Mouse (Mus musculus) limb, embryonic 15.5 days (tissue): Measurements from ENCODE around the gene Tacr1. TPM values are rescaled to one million over a fixed set of nuclear protein-coding genes. Genes with fewer than 3 reads are reported as not detected.
"Not testable (repeated sequence)": the region's sequence is repeated elsewhere in the genome, so short reads cannot be mapped to it uniquely, and the experiment has no call there.

Source experiments
- ATAC-seq: fragments of 200-750 bp; cut with Nextera tagmentation; 2 replicates; pipeline ENCODE4 v1.8.0; 2017; ENCODE audit warnings: low read depth, moderate TSS enrichment; ENCODE audit not compliant: insufficient number of reproducible peaks, low FRiP score, low TSS enrichment
- H3K27ac ChIP-seq: fragments of 300-500 bp; sonication (generic); 2 replicates; pipeline ENCODE4 v1.5.1; 2015; ENCODE audit warnings: moderate library complexity, mild to moderate bottlenecking, inconsistent platforms
- H3K27me3 ChIP-seq: fragments of 300-500 bp; sonication (generic); 2 replicates; pipeline ENCODE4 v1.6.1; 2015; ENCODE audit warnings: inconsistent platforms
- H3K36me3 ChIP-seq: fragments of 300-500 bp; sonication (generic); 2 replicates; pipeline ENCODE4 v1.6.1; 2015; ENCODE audit warnings: inconsistent platforms
- H3K4me1 ChIP-seq: fragments of 300-500 bp; sonication (generic); 2 replicates; pipeline ENCODE4 v1.6.1; 2015; ENCODE audit warnings: inconsistent platforms
- H3K4me2 ChIP-seq: fragments of 300-500 bp; sonication (generic); 2 replicates; pipeline ENCODE4 v1.6.1; 2015; ENCODE audit warnings: mild to moderate bottlenecking, inconsistent platforms
- H3K4me3 ChIP-seq: fragments of 300-500 bp; sonication (generic); 2 replicates; pipeline ENCODE4 v1.5.1; 2015; ENCODE audit warnings: mild to moderate bottlenecking, inconsistent platforms
- H3K9ac ChIP-seq: fragments of 300-500 bp; sonication (generic); 2 replicates; pipeline ENCODE4 v1.6.1; 2015; ENCODE audit warnings: inconsistent platforms
- H3K9me3 ChIP-seq: fragments of 300-500 bp; sonication (generic); 2 replicates; pipeline ENCODE4 v1.6.1; 2016; ENCODE audit warnings: inconsistent platforms
- WGBS: fragments of 180-500 bp; shearing (Covaris S2); methylation state at CpG from one replicate; pipeline ENCODE4 v1.1.7; 2015; 5-methylcytosine and 5-hydroxymethylcytosine counted together
- polyA plus RNA-seq: library from polyadenylated mRNA; unstranded; fragments of >200 nt; fragmentation: Nextera tagmentation; extraction: Ambion mirVana; gene quantifications from 2 replicates; pipeline ENCODE4 v1.2.1, GENCODE M21; 2015

Tacr1 gene
- 0.25 and 0.36 TPM in 2 replicates for polyA plus RNA-seq

DNA sequence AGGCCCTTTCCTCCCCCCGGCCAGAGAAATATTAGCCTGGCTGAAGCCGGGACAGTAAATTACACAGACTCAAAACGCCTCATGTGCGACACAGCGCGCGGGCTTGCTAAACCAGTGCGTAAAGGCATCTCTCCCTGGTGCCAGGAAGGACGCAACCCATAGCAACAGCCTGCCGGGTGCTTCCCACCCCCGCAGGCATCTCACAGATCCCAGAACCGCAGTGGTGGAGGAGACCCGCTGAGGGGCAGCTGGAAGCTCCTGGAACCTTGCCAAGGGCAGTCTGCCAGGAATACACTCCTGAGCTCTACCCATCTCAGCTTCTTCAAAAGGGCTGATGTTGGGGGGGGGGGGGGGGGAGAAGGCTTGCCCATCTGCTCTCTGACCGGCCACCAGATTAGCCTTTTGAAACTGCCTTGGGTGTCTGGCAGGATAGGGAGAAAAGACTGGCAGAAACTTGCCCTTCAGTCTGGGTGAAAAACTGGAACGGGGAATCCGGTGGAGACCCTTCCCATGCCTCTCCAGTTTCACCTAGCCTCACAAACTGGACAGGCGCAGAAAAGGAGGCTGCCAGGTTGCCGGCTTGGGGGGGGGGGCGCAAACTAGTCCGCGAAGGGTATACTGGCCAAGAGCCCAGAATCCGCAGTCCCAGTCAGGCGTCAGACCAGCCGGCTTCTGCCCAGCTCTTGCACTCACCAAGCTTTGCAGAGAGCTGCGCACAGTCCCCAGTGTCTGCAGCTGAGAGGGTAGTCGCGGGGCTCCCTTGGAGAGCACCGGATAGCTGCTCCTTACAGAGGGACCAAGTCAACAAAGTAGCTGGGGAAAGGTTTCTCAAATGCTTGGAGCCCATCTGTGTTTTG lies at the start of gene Tacr1:
Gene Tacr1, plus strand, starts transcription at position 740 of the 857 bp plus-strand sequence.
- Histone ChIP-seq H3K9ac (no peak within 1 kb of the TSS), H3K4me3 (peak within 1 kb of the TSS; percentile 37), H3K4me2 (peak within 1 kb of the TSS; percentile 74), H3K4me1 (peaks cover 25% of the 10 kb centered on the region), H3K27me3 (peaks cover 54% of the 10 kb centered on the region), H3K27ac (no peak within 1 kb of the TSS), H3K9me3 (no peaks in the 10 kb centered on the region), H3K36me3 (no peaks in the 10 kb centered on the region)
- ATAC-seq: peak; percentile 71
- whole genome bisulfite sequencing: under 1% methylated on average over 28 of the region's 28 CpGs

GRCm38 (mm10) chr6:82376144-82376543 lies 26.0 kb upstream of the Tacr1 start:
- no peak for ATAC-seq

GRCm38 (mm10) chr6:82383556-82383955 lies 18.6 kb upstream of the Tacr1 start:
- ATAC-seq: no peak
- WGBS: 86% methylated on average over 5 of the region's 5 CpGs
- H3K4me2 ChIP-seq: no peak overlapping the region
- H3K4me1 ChIP-seq: no peaks in the 10 kb centered on the region
- no peak overlapping the region for H3K27ac ChIP-seq
- no peaks in the 10 kb centered on the region for H3K36me3 ChIP-seq
- no peak overlapping the region for H3K4me3 ChIP-seq
- no peaks in the 10 kb centered on the region for H3K9me3 ChIP-seq
- H3K27me3 ChIP-seq: no peaks in the 10 kb centered on the region
- H3K9ac ChIP-seq: no peak overlapping the region

More at GRCm38 (mm10) chr6:82376144-82376543, 26.0 kb upstream of the Tacr1 start:
- no peak overlapping the region for H3K4me2 ChIP-seq
- 78% methylated on average over 3 of the region's 3 CpGs for WGBS
- no peak overlapping the region for H3K9ac ChIP-seq
- no peaks in the 10 kb centered on the region for H3K36me3 ChIP-seq
- no peak overlapping the region for H3K27ac ChIP-seq
- no peaks in the 10 kb centered on the region for H3K27me3 ChIP-seq
- H3K4me3 ChIP-seq: no peak overlapping the region
- no peaks in the 10 kb centered on the region for H3K9me3 ChIP-seq
- no peaks in the 10 kb centered on the region for H3K4me1 ChIP-seq

DNA sequence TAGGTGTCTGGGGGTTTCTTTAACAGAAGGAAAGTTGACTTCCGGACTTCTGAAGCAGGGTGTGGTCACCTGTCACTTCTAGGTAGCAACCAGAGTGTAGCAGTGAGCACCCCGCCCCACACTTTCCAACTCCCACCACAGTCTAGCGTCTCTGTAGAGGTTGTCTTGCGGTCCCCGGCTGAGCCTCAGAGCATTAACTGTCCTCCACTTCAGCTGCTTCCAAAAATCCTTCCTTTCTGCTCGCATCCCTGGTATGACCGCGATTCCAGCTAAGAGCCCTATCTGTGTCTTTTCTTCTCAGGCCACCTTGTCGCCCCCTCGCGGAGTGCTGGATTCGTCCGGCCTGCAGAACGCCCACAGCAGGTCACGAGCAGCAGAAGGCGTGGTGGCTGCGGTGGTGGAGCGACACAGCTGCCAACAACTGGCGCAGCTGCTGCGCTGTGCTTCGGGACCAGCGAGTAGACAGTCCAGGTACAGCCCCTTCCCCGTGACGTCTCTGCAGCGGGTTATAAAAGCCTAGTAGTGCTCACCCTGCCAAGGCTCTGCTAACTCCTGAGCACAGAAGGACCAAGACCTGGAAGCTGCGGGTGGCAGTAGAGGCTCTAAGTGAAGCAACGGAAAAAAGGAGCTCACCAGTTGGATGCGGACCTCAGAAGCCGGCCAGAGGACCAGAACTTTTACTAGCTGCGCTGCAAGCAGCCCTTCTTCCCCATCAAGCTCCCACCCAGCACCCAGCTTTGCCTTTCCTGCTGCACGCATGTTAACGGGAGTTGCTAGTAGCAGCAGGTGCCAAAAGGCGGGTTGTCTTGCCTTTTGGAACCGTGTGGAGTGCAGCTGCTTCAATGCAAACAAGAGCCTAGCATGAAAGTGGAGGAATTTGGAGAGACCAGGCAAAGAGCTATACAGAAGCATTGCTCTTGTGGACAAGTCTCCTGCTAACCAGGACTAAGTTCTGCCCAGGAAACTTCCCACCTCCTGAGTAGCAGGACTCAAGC lies 664 bp downstream of the Tacr1 start:
- peak overlapping the region; percentile 74 for H3K4me2 ChIP-seq
- peak overlapping the region; percentile 37 for H3K4me3 ChIP-seq
- H3K27me3 ChIP-seq: peaks cover 54% of the 10 kb centered on the region
- H3K9me3 ChIP-seq: no peaks in the 10 kb centered on the region
- 1% methylated on average over 34 of the region's 34 CpGs for WGBS
- no peak overlapping the region for H3K27ac ChIP-seq
- peak; percentile 73; the same call in 1 of the 2 replicates for ATAC-seq
- no peaks in the 10 kb centered on the region for H3K36me3 ChIP-seq
- peaks cover 25% of the 10 kb centered on the region for H3K4me1 ChIP-seq
- no peak overlapping the region for H3K9ac ChIP-seq

DNA sequence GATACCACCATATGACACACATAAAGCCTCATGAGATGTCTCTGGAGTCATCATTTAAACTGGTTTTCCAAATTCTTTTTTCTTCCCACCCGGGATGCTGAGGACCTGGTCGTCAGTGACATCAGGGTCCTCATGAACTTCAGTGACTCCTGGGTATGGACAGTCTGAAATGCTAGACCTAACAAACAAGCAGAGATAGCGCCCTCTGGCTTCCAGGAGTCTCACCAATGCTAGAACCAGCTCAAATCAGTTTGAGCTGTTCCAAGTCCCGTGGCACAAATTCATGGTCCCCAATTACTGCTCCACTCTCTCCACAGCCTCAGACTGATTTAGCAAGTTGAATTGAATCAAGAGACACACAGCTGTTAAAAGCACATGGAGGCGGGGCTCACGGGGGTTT lies 16.2 kb downstream of the Tacr1 start:
- no peak overlapping the region for H3K4me3 ChIP-seq
- H3K36me3 ChIP-seq: no peaks in the 10 kb centered on the region
- H3K4me2 ChIP-seq: no peak overlapping the region
- no peaks in the 10 kb centered on the region for H3K9me3 ChIP-seq
- H3K27ac ChIP-seq: no peak overlapping the region
- H3K4me1 ChIP-seq: no peaks in the 10 kb centered on the region
- H3K9ac ChIP-seq: no peak overlapping the region
- no peak for ATAC-seq
- no peaks in the 10 kb centered on the region for H3K27me3 ChIP-seq
- 63% methylated on average over 6 of the region's 6 CpGs for WGBS

DNA sequence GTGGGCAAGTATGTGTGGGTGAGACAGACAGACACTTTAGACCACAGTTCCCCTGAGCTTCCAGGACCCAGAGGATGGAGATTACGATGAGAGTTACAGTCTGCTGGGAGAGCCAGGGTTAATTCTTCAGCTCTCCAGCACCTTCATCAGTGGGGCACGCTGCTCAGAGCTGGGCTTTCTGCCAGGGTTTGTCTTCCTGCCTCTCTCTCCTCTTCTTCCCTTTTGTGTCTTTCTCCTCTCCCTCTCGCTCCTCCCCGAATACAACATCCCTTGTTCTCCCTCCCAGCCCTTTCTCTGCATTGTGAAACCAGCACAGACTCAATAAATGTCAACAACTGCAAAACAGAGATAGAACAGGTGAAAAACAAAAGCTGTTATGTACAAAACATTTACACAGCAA lies 18.1 kb downstream of the Tacr1 start:
- no peak for ATAC-seq
- Histone ChIP-seq H3K27me3 (no peaks in the 10 kb centered on the region), H3K4me3 (no peak overlapping the region), H3K36me3 (no peaks in the 10 kb centered on the region), H3K9ac (no peak overlapping the region), H3K4me2 (no peak overlapping the region), H3K4me1 (no peaks in the 10 kb centered on the region), H3K9me3 (no peaks in the 10 kb centered on the region), H3K27ac (no peak overlapping the region)
- WGBS: 39% methylated on average over 4 of the region's 4 CpGs

GRCm38 (mm10) chr6:82428890-82429289 lies 26.8 kb downstream of the Tacr1 start:
- Histone ChIP-seq H3K27me3 (no peaks in the 10 kb centered on the region), H3K9ac (no peak overlapping the region), H3K4me2 (no peak overlapping the region), H3K36me3 (no peaks in the 10 kb centered on the region), H3K4me3 (no peak overlapping the region), H3K4me1 (no peaks in the 10 kb centered on the region), H3K27ac (no peak overlapping the region), H3K9me3 (no peaks in the 10 kb centered on the region)
- ATAC-seq: no peak
- 59% methylated on average over 6 of the region's 6 CpGs for WGBS

- Histone ChIP-seq H3K27ac (no peak overlapping the region), H3K36me3 (no peaks in the 10 kb centered on the region), H3K9me3 (no peaks in the 10 kb centered on the region), H3K9ac (no peak overlapping the region), H3K4me2 (no peak overlapping the region), H3K27me3 (no peaks in the 10 kb centered on the region), H3K4me3 (no peak overlapping the region), H3K4me1 (no peaks in the 10 kb centered on the region)
- 57% methylated on average over 6 of the region's 6 CpGs for WGBS
- ATAC-seq: no peak
Measured at GRCm38 (mm10) chr6:82429766-82430165, 27.6 kb downstream of the Tacr1 start.

DNA sequence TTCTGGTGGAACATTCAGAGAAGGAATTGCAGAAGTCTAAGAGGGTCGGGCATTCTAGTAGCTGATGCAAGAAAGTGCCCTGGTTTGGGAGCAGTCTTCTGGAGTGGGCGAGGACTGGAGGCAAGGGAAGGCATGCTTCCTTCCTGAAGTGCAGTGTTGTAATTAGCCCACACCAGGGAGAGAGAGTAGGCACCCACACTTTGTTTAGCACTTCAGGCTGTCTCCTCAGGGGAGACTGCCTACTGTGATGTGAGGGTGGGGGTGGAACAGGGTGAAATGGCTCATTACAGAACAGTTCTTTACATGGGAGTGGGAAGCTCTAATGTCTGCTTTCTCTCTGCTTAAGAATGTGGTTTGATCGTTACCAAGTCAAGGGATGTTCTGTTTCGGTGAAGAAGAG lies 35.0 kb downstream of the Tacr1 start:
- Histone ChIP-seq H3K9ac (no peak overlapping the region), H3K4me1 (no peaks in the 10 kb centered on the region), H3K36me3 (no peaks in the 10 kb centered on the region), H3K27me3 (no peaks in the 10 kb centered on the region), H3K4me2 (no peak overlapping the region), H3K27ac (no peak overlapping the region), H3K4me3 (no peak overlapping the region), H3K9me3 (no peaks in the 10 kb centered on the region)
- 55% methylated on average over 4 of the region's 4 CpGs for WGBS
- ATAC-seq: no peak

DNA sequence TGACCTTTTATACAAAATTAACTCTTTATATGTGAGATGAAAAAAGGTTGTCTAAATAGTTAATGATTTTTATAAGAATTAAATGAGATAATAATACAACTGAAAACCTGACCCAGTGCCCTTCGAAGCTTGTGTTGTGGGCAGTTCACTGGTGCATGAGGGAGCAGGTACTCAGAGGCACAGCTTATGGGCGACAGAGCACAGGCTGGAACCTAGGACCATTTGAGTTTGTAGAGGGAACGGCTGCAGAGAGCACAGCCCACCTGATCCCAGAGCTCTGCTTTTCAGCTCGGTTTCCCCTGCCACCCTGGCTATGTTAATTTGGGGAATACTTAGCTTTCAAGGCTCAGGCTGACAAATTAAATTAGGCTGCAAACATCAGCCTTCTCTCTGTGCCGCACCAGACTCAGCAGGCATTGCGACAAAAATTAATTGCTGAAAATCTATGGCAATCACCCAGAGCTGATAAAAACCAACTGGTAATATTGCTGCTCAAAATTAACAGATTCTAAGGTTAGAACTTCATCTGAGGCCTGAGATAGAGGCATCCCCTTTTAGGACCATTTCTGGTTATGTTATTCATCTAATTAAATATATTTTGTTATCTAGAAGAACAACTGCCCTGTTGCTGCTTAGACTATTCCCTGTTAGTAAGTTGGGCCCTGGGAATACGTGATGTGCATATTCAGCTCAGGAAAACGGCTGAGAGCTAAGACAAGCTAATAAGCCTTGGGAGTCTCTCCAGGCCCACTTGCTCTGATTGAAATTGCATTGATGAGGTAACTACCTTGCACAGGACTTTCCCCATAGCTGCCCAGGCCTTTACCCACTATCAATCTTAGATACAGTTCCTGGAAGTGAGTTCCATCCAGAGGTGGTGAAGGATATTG lies 50.3 kb downstream of the Tacr1 start:
- not testable (repeated sequence) for H3K4me3 ChIP-seq, H3K9ac ChIP-seq, H3K36me3 ChIP-seq, H3K9me3 ChIP-seq, ATAC-seq, H3K27ac ChIP-seq, H3K4me2 ChIP-seq
- H3K27me3 ChIP-seq: peaks cover 13% of the 10 kb centered on the region
- 58% methylated on average over 8 of the region's 8 CpGs for WGBS
- H3K4me1 ChIP-seq: peaks cover 12% of the 10 kb centered on the region

GRCm38 (mm10) chr6:82455245-82455644 lies 53.1 kb downstream of the Tacr1 start:
- Histone ChIP-seq H3K36me3 (no peaks in the 10 kb centered on the region), H3K4me3 (no peak overlapping the region), H3K27me3 (peaks cover 21% of the 10 kb centered on the region), H3K9me3 (no peaks in the 10 kb centered on the region), H3K27ac (no peak overlapping the region), H3K4me2 (no peak overlapping the region), H3K4me1 (peaks cover 12% of the 10 kb centered on the region), H3K9ac (no peak overlapping the region)
- WGBS: 16% methylated on average over 3 of the region's 3 CpGs
- ATAC-seq: peak; percentile 75; the same call in 1 of the 2 replicates
